Mouse (Mus musculus) forebrain, embryonic 10.5 days (tissue): ENCODE data around the gene Zfp113. TPM values are rescaled to one million over a fixed set of nuclear protein-coding genes. Genes with fewer than 3 reads are reported as not detected.

ENCODE experiments used
- DNase-seq: peaks from one replicate; pipeline ENCODE4 v3.0.0-alpha.2; 2017; ENCODE audit warnings: low spot score; ENCODE audit errors: extremely low spot score
- H3K27ac ChIP-seq: fragments of 300-500 bp; sonication (generic); 2 replicates; pipeline ENCODE4 v1.5.1; 2016; ENCODE audit warnings: mild to moderate bottlenecking
- H3K27me3 ChIP-seq: fragments of 300-500 bp; sonication (generic); 2 replicates; pipeline ENCODE4 v1.6.1; 2016; ENCODE audit warnings: mild to moderate bottlenecking; ENCODE audit not compliant: poor library complexity, severe bottlenecking
- H3K36me3 ChIP-seq: fragments of 300-500 bp; sonication (generic); replicated peaks from 2 replicates; pipeline ENCODE4 v1.6.1; 2016; ENCODE audit warnings: mild to moderate bottlenecking, moderate library complexity
- H3K4me1 ChIP-seq: fragments of 300-500 bp; sonication (generic); 2 replicates; pipeline ENCODE4 v1.6.1; 2016
- H3K4me3 ChIP-seq: fragments of 300-500 bp; sonication (generic); 2 replicates; pipeline ENCODE4 v1.5.1; 2016; ENCODE audit warnings: mild to moderate bottlenecking, moderate library complexity
- H3K9me3 ChIP-seq: fragments of 300-500 bp; sonication (generic); 2 replicates; pipeline ENCODE4 v1.6.1; 2016; ENCODE audit warnings: mild to moderate bottlenecking, moderate library complexity
- WGBS: fragments of 180-500 bp; shearing (Covaris S2); methylation state at CpG from one replicate; pipeline ENCODE4 v1.1.7; 2016; 5-methylcytosine and 5-hydroxymethylcytosine counted together
- polyA plus RNA-seq: library from polyadenylated mRNA; unstranded; fragments of >200 nt; fragmentation: Nextera tagmentation; extraction: Ambion mirVana; gene quantifications from 2 replicates; pipeline ENCODE4 v1.2.1, GENCODE M21; 2016

The Zfp113 gene
- polyA plus RNA-seq, 1 experiment from 2014 or later, result 37.0 TPM

DNA sequence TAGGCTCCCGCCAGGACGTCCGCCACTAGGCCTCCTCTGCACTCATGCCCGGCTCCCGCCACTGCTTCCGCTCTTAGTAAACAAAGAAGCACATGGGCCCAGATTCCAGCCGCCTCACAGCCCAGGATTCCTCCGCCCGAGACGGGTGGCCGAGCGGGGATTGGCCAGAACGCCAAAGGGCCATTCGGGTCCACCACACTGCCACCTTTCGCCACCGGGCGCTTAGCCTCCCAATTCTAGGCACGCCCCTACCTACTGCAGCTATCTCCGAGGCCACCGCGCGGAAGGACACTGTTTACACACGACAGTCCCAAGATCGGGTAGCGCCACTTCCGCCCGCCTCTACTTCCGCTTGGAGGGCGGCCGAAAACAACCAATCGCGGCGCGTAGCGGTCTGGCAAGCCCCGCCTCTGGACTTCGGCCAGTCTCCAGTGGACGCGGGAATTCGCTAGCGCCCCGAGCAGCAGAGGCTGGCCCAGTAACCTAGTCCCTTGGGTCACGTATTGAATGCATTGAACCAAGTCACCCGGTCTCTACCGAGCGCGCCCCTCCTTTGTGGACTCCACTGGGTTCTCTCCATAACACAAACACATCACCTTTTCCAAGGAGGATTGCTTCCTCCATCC, 15.5 kb upstream of the Zfp113 start:
- Histone ChIP-seq H3K4me3 (peak overlapping the region; percentile 85), H3K4me1 (peaks cover 42% of the 10 kb centered on the region), H3K27me3 (no peaks in the 10 kb centered on the region), H3K36me3 (peaks cover 75% of the 10 kb centered on the region), H3K9me3 (no peaks in the 10 kb centered on the region), H3K27ac (peak overlapping the region; percentile 98)
- DNase-seq, result peak; percentile 97
- WGBS, result under 1% methylated on average over 47 of the region's 47 CpGs

DNA sequence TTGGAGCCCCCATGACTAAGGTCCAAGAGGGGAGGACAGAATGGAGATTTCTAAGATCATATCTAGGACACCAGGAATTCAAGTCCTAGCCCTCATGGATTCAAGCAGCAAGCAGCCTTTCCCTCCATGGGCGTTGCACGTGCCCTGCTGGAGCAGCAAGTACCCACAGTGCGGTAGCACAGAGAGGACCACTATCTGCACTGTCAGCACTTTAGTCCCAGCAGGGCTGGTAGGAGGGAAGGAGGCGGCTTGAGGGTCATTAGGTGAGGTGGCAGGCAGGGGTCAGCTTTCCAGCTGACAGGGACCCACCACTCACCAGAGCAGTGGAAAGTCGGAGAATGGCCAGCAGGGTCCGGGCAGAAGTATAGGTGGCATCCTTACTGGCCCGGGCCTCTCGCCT, 10.1 kb upstream of the Zfp113 start:
- peak overlapping the region; percentile 12; the same call in 1 of the 2 replicates for H3K4me3 ChIP-seq
- peaks cover 38% of the 10 kb centered on the region for H3K4me1 ChIP-seq
- H3K27me3 ChIP-seq, result no peaks in the 10 kb centered on the region
- H3K36me3 ChIP-seq, result peaks cover 84% of the 10 kb centered on the region
- no peak for DNase-seq
- no peaks in the 10 kb centered on the region for H3K9me3 ChIP-seq
- H3K27ac ChIP-seq, result no peak overlapping the region
- WGBS, result 87% methylated on average over 8 of the region's 8 CpGs

DNA sequence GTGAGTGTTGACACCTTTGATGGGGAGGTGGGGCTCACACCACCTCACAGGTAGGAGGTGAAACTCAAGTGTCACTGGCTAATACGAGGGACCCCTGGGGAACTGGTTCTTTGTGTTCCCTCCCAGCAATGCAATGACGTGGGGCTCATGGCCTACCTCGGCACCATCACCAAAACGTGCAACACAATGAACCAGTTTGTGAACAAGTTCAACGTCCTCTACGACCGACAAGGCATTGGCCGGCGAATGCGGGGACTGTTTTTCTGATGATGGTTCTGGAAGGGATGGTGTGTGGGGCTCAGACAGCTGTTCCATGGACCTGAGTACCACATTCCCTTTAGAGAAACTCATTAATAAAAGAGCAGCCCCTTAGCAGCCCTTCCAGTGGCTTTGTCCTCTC, 8.1 kb upstream of the Zfp113 start:
- peaks cover 66% of the 10 kb centered on the region for H3K36me3 ChIP-seq
- H3K27me3 ChIP-seq, result no peaks in the 10 kb centered on the region
- H3K4me3 ChIP-seq, result no peak overlapping the region; the same call in 1 of the 2 replicates
- H3K9me3 ChIP-seq, result no peaks in the 10 kb centered on the region
- H3K4me1 ChIP-seq, result peaks cover 31% of the 10 kb centered on the region
- no peak overlapping the region for H3K27ac ChIP-seq
- DNase-seq, result no peak
- WGBS, result 82% methylated on average over 10 of the region's 10 CpGs

DNA sequence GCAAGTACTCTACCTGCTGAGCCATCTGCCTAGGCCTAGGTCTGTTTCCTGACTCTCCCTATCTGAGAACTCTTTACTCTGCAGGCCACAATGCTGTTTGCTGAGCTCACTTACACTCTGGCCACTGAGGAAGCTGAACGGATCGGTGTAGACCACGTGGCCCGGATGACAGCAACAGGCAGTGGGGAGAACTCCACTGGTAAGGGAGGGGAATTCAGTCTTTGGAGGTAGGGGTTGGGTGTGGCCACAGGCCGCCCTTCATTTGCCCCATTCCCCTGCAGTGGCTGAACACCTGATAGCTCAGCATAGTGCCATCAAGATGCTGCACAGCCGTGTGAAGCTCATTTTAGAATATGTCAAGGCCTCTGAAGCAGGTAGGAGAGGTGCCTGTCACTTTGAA, 7.5 kb upstream of the Zfp113 start:
- Histone ChIP-seq H3K4me3 (peak overlapping the region; percentile 0; the same call in 1 of the 2 replicates), H3K27me3 (no peaks in the 10 kb centered on the region), H3K27ac (no peak overlapping the region), H3K36me3 (peaks cover 61% of the 10 kb centered on the region), H3K4me1 (peaks cover 31% of the 10 kb centered on the region), H3K9me3 (no peaks in the 10 kb centered on the region)
- WGBS, result 77% methylated on average over 6 of the region's 6 CpGs
- DNase-seq, result no peak

DNA sequence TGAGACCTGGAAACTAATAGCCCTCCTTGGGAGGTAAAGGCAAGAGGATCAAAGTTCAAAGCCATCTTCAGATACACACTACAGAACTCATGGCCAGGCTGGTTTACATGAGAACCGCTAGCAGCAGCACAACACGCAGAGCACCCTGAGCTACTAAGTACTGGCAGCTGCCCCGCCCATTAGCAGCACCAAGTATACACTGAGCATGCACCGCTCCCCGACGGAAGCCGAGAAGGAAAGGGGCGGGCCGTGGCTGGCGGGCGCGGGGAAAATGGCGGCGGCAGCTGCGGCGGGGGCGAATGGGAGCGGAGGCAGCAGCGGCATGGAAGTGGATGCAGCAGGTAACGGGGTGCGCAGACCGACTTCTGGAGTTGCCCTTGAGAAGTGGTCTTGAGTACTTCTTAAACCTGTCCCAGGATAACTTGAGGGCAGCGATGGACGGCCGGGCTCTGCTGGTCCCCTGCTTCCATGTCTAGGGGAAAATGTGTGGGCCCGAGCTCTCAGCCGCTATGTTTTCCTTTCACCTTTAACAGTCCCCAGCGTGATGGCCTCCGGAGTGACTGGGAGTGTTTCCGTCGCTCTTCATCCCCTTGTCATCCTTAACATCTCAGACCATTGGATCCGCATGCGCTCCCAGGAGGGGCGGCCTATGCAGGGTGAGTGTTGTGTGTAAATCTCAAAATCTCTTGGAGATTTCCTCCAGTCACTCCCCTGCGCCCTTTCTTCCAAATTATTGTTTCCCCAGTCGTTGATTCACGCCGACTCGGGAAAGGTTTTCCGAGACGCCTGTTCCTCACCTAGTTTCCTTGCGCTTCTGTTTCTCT, 5.5 kb upstream of the Zfp113 start, which contains the start of gene Cops6:
Cops6 (plus strand) TSS at position 230 of the 824 bp plus-strand sequence.
- Histone ChIP-seq H3K9me3 (no peaks in the 10 kb centered on the region), H3K36me3 (peaks cover 41% of the 10 kb centered on the region), H3K4me1 (peaks cover 26% of the 10 kb centered on the region), H3K27ac (peak within 1 kb of the TSS; percentile 91), H3K4me3 (peak within 1 kb of the TSS; percentile 80), H3K27me3 (no peaks in the 10 kb centered on the region)
- 1% methylated on average over 42 of the region's 42 CpGs for WGBS
- DNase-seq, result peak; percentile 95

DNA sequence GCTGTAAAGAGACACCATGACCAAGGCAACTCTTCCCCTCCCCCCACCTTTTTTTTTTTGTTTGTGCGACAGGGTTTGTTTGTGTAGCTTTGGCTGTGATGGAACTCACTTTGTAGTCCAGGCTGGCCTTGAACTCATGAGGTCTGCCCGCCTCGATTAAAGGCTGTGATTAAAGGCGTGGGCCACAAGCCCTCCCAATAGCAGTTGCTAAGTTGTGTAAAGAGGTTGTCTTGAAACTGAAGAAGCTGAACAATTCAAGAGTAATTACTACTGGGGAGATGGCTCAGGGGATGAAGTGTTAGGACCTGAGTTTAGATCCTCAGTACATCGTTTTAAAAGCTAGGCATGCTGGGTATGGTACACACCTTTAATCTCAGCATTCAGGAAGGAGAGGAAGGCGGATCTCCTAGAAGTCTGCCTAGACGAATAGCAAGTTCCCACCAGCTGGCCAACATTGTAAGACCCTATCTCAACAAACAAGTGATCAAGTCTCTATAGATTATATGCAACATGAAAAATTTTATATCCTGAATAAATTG, 4.7 kb upstream of the Zfp113 start:
- H3K4me1 ChIP-seq, result peaks cover 20% of the 10 kb centered on the region
- peak overlapping the region; percentile 80 for H3K4me3 ChIP-seq
- no peak for DNase-seq

DNA sequence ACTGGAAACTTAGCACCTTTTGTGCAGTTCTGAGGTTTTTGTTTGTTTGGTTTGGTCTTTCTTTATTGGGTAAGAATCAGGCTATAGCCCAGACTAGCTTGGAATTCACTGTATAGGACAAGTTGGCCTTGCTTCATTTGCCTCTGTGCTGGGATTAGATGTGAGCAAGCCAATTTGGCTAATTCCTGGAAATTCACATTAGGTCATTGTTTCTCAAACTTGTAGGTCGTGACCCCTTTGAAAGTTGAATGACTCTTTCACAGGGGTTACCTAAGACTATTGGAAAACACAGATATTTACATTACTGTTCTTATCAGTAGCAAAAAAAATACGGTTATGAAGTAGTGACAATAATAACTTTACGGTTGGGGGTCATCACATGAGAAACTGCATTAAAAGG, 1.2 kb downstream of the Zfp113 start:
- H3K4me1 ChIP-seq, result peaks cover 12% of the 10 kb centered on the region
- H3K27ac ChIP-seq, result peak overlapping the region; percentile 98
- H3K9me3 ChIP-seq, result no peaks in the 10 kb centered on the region
- no peak for DNase-seq
- peak overlapping the region; percentile 86 for H3K4me3 ChIP-seq
- WGBS, result 87% methylated on average over 3 of the region's 3 CpGs
- H3K27me3 ChIP-seq, result no peaks in the 10 kb centered on the region
- peaks cover 40% of the 10 kb centered on the region for H3K36me3 ChIP-seq

More for the DNA sequence above, 4.7 kb upstream of the Zfp113 start:
- peak overlapping the region; percentile 91 for H3K27ac ChIP-seq
- H3K36me3 ChIP-seq, result peaks cover 33% of the 10 kb centered on the region
- 72% methylated on average over 7 of the region's 7 CpGs for WGBS
- no peaks in the 10 kb centered on the region for H3K9me3 ChIP-seq
- H3K27me3 ChIP-seq, result no peaks in the 10 kb centered on the region

DNA sequence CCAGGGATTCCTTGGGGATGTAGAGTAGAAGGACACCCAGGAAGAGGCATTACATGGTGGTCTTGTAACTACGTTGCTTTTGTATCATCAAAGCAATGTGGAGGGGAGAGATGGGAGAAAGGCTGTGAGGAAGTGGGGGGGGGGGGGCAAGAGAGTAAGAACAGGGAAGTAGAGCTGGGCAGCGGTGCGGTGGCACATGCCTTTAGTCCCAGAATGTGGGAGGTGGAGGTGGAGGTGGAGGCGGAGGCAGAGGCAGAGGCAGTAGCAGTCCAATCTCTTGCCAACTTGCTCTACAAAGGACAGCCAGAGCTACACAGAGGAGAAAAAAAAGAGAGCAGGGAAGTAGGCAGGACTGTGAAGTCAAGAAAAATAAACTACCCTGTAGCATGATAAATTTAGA, 17.0 kb downstream of the Zfp113 start:
- Histone ChIP-seq H3K36me3 (peaks cover 57% of the 10 kb centered on the region), H3K4me3 (no peak overlapping the region), H3K9me3 (no peaks in the 10 kb centered on the region; the same call in 1 of the 2 replicates), H3K4me1 (no peaks in the 10 kb centered on the region), H3K27me3 (no peaks in the 10 kb centered on the region), H3K27ac (no peak overlapping the region)
- WGBS, result 81% methylated on average over 4 of the region's 4 CpGs
- no peak for DNase-seq

DNA sequence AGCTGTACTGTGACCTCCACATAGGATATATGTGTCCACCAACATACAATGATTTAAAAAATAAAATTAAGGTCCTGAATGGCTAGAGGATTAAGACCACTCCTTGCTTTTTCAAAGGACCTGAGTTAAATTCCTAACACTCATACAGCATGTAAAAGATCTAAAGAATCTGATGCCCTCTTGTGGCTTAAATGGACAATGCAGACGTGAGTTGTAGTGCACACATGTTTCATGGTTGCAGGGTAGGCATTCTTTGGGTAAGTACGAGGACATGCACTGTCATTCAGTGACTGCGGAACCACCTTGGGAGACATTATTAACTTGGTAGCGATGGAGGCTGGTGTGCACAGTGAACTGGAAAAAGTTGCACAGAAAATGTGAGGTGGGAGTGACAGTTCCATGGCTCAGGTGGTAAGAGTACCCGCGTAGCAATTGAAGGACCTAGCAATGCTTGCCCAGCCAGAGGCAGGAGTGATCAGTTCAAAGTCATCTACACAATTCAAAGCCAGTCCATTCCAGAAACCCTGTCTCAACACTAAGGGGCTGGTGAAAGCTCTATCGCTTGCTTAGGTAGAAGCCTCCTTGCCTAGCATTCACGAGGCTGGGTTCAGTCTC, 17.5 kb downstream of the Zfp113 start:
- no peak overlapping the region for H3K27ac ChIP-seq
- H3K27me3 ChIP-seq, result no peaks in the 10 kb centered on the region
- H3K4me3 ChIP-seq, result no peak overlapping the region
- no peaks in the 10 kb centered on the region for H3K4me1 ChIP-seq
- H3K9me3 ChIP-seq, result no peaks in the 10 kb centered on the region
- DNase-seq, result no peak
- peaks cover 57% of the 10 kb centered on the region for H3K36me3 ChIP-seq
- WGBS, result 67% methylated on average over 8 of the region's 8 CpGs

DNA sequence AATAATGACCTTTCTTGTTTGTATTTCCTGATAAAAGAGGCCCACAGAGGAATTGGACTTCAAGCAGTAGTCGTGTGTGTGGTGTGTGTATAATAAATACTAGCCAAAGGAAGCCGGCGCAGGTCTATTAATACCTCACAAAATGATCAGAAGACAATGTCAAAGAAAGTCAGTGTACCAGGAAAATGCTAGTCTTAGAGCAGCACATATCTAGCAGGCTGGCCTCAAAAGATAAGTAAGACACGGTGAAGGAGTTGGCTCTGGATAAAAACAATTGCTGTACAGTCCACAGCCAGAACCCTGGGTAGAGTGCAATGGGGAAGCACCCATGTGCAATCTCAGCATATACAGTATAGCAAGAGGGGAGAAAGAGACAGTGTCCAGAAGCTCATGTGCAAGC, 18.3 kb downstream of the Zfp113 start:
- no peak for DNase-seq
- Histone ChIP-seq H3K9me3 (no peaks in the 10 kb centered on the region), H3K36me3 (peaks cover 59% of the 10 kb centered on the region), H3K27me3 (no peaks in the 10 kb centered on the region), H3K4me1 (no peaks in the 10 kb centered on the region), H3K4me3 (no peak overlapping the region), H3K27ac (no peak overlapping the region)
- 95% methylated on average over 4 of the region's 4 CpGs for WGBS

DNA sequence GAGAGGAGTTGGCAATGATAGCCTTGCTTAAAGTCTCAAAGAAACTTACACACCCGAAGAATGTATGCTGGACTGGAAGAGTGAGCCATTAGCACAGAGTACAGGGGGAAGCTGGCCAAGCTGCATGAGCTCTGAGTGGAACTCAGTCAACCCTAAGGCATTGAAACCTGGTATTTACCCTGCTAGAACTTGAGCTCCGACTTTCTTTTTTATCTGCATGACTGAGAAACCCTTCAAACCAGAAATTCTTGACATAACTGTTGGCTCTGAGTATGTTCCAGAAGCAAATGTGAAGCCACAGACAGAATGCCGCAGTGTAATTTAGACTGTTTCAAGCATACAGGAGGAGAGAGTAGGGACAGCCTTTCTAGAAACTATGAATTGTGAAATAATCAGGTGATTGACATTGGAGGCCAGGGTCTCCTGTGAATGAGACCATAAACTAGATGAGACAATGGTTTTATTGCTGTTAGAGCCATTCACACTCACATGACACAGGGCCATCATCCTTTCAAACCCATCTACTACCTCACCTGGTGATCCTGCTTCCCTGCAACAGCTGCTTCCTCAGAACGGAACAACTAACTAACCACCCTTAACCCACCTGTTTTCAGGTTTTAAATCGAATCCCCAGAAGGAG, 23.0 kb downstream of the Zfp113 start:
- Histone ChIP-seq H3K27me3 (no peaks in the 10 kb centered on the region), H3K4me3 (no peak overlapping the region), H3K36me3 (peaks cover 87% of the 10 kb centered on the region), H3K27ac (no peak overlapping the region), H3K9me3 (no peaks in the 10 kb centered on the region), H3K4me1 (no peaks in the 10 kb centered on the region)
- 92% methylated on average over 5 of the region's 5 CpGs for WGBS
- no peak for DNase-seq

DNA sequence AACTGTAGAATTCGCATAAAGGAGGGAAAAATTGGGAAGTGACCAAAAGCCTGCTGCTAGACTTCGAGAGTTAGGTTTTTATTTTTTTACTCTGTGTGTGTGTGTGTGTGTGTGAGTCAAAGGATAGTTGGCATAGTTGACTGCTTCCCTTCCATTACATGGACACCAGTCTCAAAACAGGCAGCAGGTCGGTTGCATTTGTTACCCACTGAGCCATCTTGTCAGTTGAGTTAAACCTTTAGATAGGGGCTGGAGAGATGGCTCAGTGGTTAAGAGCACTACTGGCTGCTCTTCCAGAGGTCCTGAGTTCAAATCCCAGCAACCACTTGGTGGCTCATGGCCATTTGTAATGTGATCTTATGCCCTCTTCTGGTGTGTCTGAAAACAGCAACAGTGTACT, 37.5 kb downstream of the Zfp113 start:
- peak overlapping the region; percentile 73 for H3K4me3 ChIP-seq
- 88% methylated on average over 3 of the region's 3 CpGs for WGBS
- H3K36me3 ChIP-seq, result peaks cover 38% of the 10 kb centered on the region
- H3K4me1 ChIP-seq, result peaks cover 15% of the 10 kb centered on the region
- H3K27me3 ChIP-seq, result no peaks in the 10 kb centered on the region
- no peaks in the 10 kb centered on the region for H3K9me3 ChIP-seq
- H3K27ac ChIP-seq, result 0 out of 2 replicates have a peak overlapping the region, but pooled peaks have one; percentile 95
- no peak for DNase-seq
